Mouse (Mus musculus) T-cell, adult 2 months (primary cell): ENCODE measurements around the gene Vmn2r2.

Source experiments
- DNase-seq: peaks from one replicate; pipeline ENCODE4 v3.0.0; 2022; ENCODE audit warnings: low spot score

Vmn2r2 gene

GRCm38 (mm10) chr3:64141878-64142508 is at the start of gene Vmn2r2:
Gene Vmn2r2 (minus strand): TSS chr3:64141928.
- DNase-seq, result no peak

- no peak for DNase-seq
These were observed 28.2 kb downstream of the Vmn2r2 start for GRCm38 (mm10) chr3:64113352-64114046.

- DNase-seq, result no peak
These were observed 29.0 kb downstream of the Vmn2r2 start for GRCm38 (mm10) chr3:64112707-64113106.

GRCm38 (mm10) chr3:64081247-64081646 is 60.5 kb downstream of the Vmn2r2 start, which contains the start of gene Vmn2r1:
Gene Vmn2r1 (plus strand): TSS chr3:64081547.
- DNase-seq, result no peak
